Mouse (Mus musculus): ENCODE results near the gene Hpcal4. TPM values are rescaled to one million over a fixed set of nuclear protein-coding genes. Genes with fewer than 3 reads are reported as not detected.
A peak's percentile ranks its signal among the peaks of the same experiment; 100 is the strongest.
"Not testable (repeated sequence)": the region's sequence is repeated elsewhere in the genome, so short reads cannot be mapped to it uniquely, and the experiment has no call there.

Gene Hpcal4
- total RNA-seq (2021), result 100 to 1,000 TPM; 486 to 540 TPM

- DNase-seq (ENCODE audit: extremely low spot score in 1 of 2, low spot score in 1 of 2), result peak in 1 of 2 experiments; percentile 33
Observed at GRCm38 (mm10) chr4:123182328-123183238, at the start of gene Hpcal4. Gene Hpcal4, plus strand, starts transcription at chr4:123183227.

GRCm38 (mm10) chr4:123137551-123137950 is 45.5 kb upstream of the Hpcal4 start:
- no peak for DNase-seq (ENCODE audit: extremely low spot score in 1 of 2, low spot score in 1 of 2)

- DNase-seq (ENCODE audit: extremely low spot score in 1 of 2, low spot score in 1 of 2), result peak; percentile 51 to 58
Observed at GRCm38 (mm10) chr4:123139513-123140154, 43.4 kb upstream of the Hpcal4 start, which contains the start of gene Ppie. Gene Ppie, minus strand, starts transcription at chr4:123139951.

- DNase-seq (ENCODE audit: extremely low spot score in 1 of 2, low spot score in 1 of 2), result no peak
Observed at GRCm38 (mm10) chr4:123147446-123148150, 35.4 kb upstream of the Hpcal4 start.

- no peak for DNase-seq (ENCODE audit: extremely low spot score in 1 of 2, low spot score in 1 of 2)
Observed at GRCm38 (mm10) chr4:123152003-123152402, 31.0 kb upstream of the Hpcal4 start.

GRCm38 (mm10) chr4:123152976-123153375 is 30.1 kb upstream of the Hpcal4 start:
- peak; percentile 23 to 46 for DNase-seq (ENCODE audit: extremely low spot score in 1 of 2, low spot score in 1 of 2)

- no peak for DNase-seq (ENCODE audit: extremely low spot score in 1 of 2, low spot score in 1 of 2)
Observed at GRCm38 (mm10) chr4:123155004-123155403, 28.0 kb upstream of the Hpcal4 start.

- no peak for DNase-seq (ENCODE audit: extremely low spot score in 1 of 2, low spot score in 1 of 2)
Observed at GRCm38 (mm10) chr4:123155427-123155826, 27.6 kb upstream of the Hpcal4 start.

GRCm38 (mm10) chr4:123155840-123156239 is 27.2 kb upstream of the Hpcal4 start:
- DNase-seq (ENCODE audit: extremely low spot score in 1 of 2, low spot score in 1 of 2), result no peak

GRCm38 (mm10) chr4:123160571-123160970 is 22.5 kb upstream of the Hpcal4 start:
- no peak for DNase-seq (ENCODE audit: extremely low spot score in 1 of 2, low spot score in 1 of 2)

- DNase-seq (ENCODE audit: extremely low spot score in 1 of 2, low spot score in 1 of 2), result not testable (repeated sequence)
Observed at GRCm38 (mm10) chr4:123161251-123161650, 21.8 kb upstream of the Hpcal4 start.

GRCm38 (mm10) chr4:123162305-123162917 is 20.6 kb upstream of the Hpcal4 start:
- DNase-seq (ENCODE audit: extremely low spot score in 1 of 2, low spot score in 1 of 2), result no peak

GRCm38 (mm10) chr4:123164157-123164556 is 18.9 kb upstream of the Hpcal4 start:
- no peak for DNase-seq (ENCODE audit: extremely low spot score in 1 of 2, low spot score in 1 of 2)

GRCm38 (mm10) chr4:123171811-123172210 is 11.2 kb upstream of the Hpcal4 start:
- no peak for DNase-seq (ENCODE audit: extremely low spot score in 1 of 2, low spot score in 1 of 2)

GRCm38 (mm10) chr4:123183239-123184056 is 421 bp downstream of the Hpcal4 start:
- DNase-seq (ENCODE audit: extremely low spot score in 1 of 2, low spot score in 1 of 2), result peak; percentile 70 to 84

GRCm38 (mm10) chr4:123184816-123185215 is 1.8 kb downstream of the Hpcal4 start:
- DNase-seq (ENCODE audit: extremely low spot score in 1 of 2, low spot score in 1 of 2), result peak in 1 of 2 experiments; percentile 40

- no peak for DNase-seq (ENCODE audit: extremely low spot score in 1 of 2, low spot score in 1 of 2)
Observed at GRCm38 (mm10) chr4:123192336-123192735, 9.3 kb downstream of the Hpcal4 start.

GRCm38 (mm10) chr4:123193791-123194190 is 10.8 kb downstream of the Hpcal4 start:
- no peak for DNase-seq (ENCODE audit: extremely low spot score in 1 of 2, low spot score in 1 of 2)

GRCm38 (mm10) chr4:123196695-123197094 is 13.7 kb downstream of the Hpcal4 start:
- DNase-seq (ENCODE audit: extremely low spot score in 1 of 2, low spot score in 1 of 2), result no peak

All from layer of hippocampus, postnatal 25 days (tissue).